Mouse (Mus musculus) lung, embryonic 14.5 days (tissue): ENCODE data around the gene Olfr44. TPM values are rescaled to one million over a fixed set of nuclear protein-coding genes. Genes with fewer than 3 reads are reported as not detected.

Source experiments
- ATAC-seq: fragments of 200-750 bp; cut with Nextera tagmentation; 2 replicates; pipeline ENCODE4 v1.8.0; 2017; ENCODE audit warnings: mild to moderate bottlenecking, moderate TSS enrichment, moderate library complexity; ENCODE audit not compliant: insufficient read depth
- DNase-seq: peaks from one replicate; pipeline ENCODE4 v3.0.0-alpha.2; 2015
- H3K27ac ChIP-seq: fragments of 300-500 bp; sonication (generic); 2 replicates; pipeline ENCODE4 v1.5.1; 2014; ENCODE audit warnings: low read depth, mild to moderate bottlenecking, moderate library complexity
- H3K27me3 ChIP-seq: fragments of 300-500 bp; sonication (generic); 2 replicates; pipeline ENCODE4 v1.6.1; 2014; ENCODE audit warnings: low read length, control low read depth; ENCODE audit not compliant: insufficient read depth
- H3K36me3 ChIP-seq: fragments of 300-500 bp; sonication (generic); 2 replicates; pipeline ENCODE4 v1.6.1; 2014; ENCODE audit warnings: control low read depth; ENCODE audit not compliant: insufficient read depth
- H3K4me1 ChIP-seq: fragments of 300-500 bp; sonication (generic); 2 replicates; pipeline ENCODE4 v1.6.1; 2014; ENCODE audit warnings: antibody characterized with exemption, control low read depth; ENCODE audit not compliant: insufficient read depth
- H3K4me2 ChIP-seq: fragments of 300-500 bp; sonication (generic); 2 replicates; pipeline ENCODE4 v1.6.1; 2014; ENCODE audit warnings: mild to moderate bottlenecking
- H3K4me3 ChIP-seq: fragments of 300-500 bp; sonication (generic); 2 replicates; pipeline ENCODE4 v1.5.1; 2014; ENCODE audit warnings: low read depth, low read length
- H3K9ac ChIP-seq: fragments of 300-500 bp; sonication (generic); 2 replicates; pipeline ENCODE4 v1.6.1; 2014
- H3K9me3 ChIP-seq: fragments of 300-500 bp; sonication (generic); 2 replicates; pipeline ENCODE4 v1.6.1; 2016; ENCODE audit warnings: low read depth, low read length, control low read depth
- CTCF ChIP-seq: IDR thresholded peaks from 2 replicates; pipeline ENCODE4 v1.5.1; 2016; ENCODE audit warnings: antibody characterized with exemption, low read depth
- WGBS: fragments of 180-500 bp; shearing (Covaris S2); extraction: QIAGEN DNeasy Blood & Tissue Kit; methylation state at CpG from one replicate; pipeline ENCODE4 v1.1.7; 2014; 5-methylcytosine and 5-hydroxymethylcytosine counted together
- polyA plus RNA-seq: library from polyadenylated mRNA; unstranded; fragments of >200 nt; fragmentation: Nextera tagmentation; extraction: Ambion mirVana; gene quantifications from 2 replicates; pipeline ENCODE4 v1.2.1, GENCODE M21; 2014

Olfr44 gene
- not detected in 2 replicates for polyA plus RNA-seq

GRCm38 (mm10) chr9:39493895-39494294, at the start of gene Olfr44:
Gene Olfr44 (minus strand): TSS chr9:39493995.
- H3K27me3 ChIP-seq, result no peaks in the 10 kb centered on the region
- no peak for DNase-seq
- no peak within 1 kb of the TSS for H3K4me2 ChIP-seq
- H3K27ac ChIP-seq, result no peak within 1 kb of the TSS
- no peaks in the 10 kb centered on the region for H3K9me3 ChIP-seq
- H3K4me3 ChIP-seq, result no peak within 1 kb of the TSS
- no peaks in the 10 kb centered on the region for H3K36me3 ChIP-seq
- no peak within 1 kb of the TSS for H3K9ac ChIP-seq
- no peaks in the 10 kb centered on the region for H3K4me1 ChIP-seq
- TF ChIP-seq CTCF, result no peak
- no peak for ATAC-seq
- WGBS, result 64% methylated on average over 2 of the region's 2 CpGs

- ATAC-seq (peak; percentile 86), DNase-seq (peak; percentile 82)
- no peaks in the 10 kb centered on the region for H3K36me3 ChIP-seq
- H3K4me1 ChIP-seq, result no peaks in the 10 kb centered on the region
- WGBS, result 46% methylated on average over 1 of the region's 1 CpGs
- TF ChIP-seq CTCF, result no peak
- no peak overlapping the region for H3K27ac ChIP-seq
- no peak overlapping the region for H3K9ac ChIP-seq
- H3K27me3 ChIP-seq, result no peaks in the 10 kb centered on the region
- no peaks in the 10 kb centered on the region for H3K9me3 ChIP-seq
- H3K4me2 ChIP-seq, result no peak overlapping the region
- no peak overlapping the region for H3K4me3 ChIP-seq
These were observed 30.0 kb upstream of the Olfr44 start for GRCm38 (mm10) chr9:39523616-39524285.

- no peak overlapping the region for H3K27ac ChIP-seq
- DNase-seq, result peak; percentile 11
These were observed 24.8 kb upstream of the Olfr44 start for GRCm38 (mm10) chr9:39518595-39518994.

GRCm38 (mm10) chr9:39515531-39515930, 21.7 kb upstream of the Olfr44 start, which contains the start of gene Olfr957:
Gene Olfr957 (minus strand): TSS chr9:39515809.
- no peak within 1 kb of the TSS for H3K9ac ChIP-seq
- H3K4me1 ChIP-seq, result no peaks in the 10 kb centered on the region
- ATAC-seq (no peak), DNase-seq (no peak)
- no peaks in the 10 kb centered on the region for H3K36me3 ChIP-seq
- H3K27me3 ChIP-seq, result no peaks in the 10 kb centered on the region
- no peak within 1 kb of the TSS for H3K27ac ChIP-seq
- TF ChIP-seq CTCF, result no peak
- H3K4me3 ChIP-seq, result no peak within 1 kb of the TSS
- no peak within 1 kb of the TSS for H3K4me2 ChIP-seq
- no peaks in the 10 kb centered on the region for H3K9me3 ChIP-seq
- WGBS, result 45% methylated on average over 3 of the region's 3 CpGs

More at GRCm38 (mm10) chr9:39518595-39518994, 24.8 kb upstream of the Olfr44 start:
- no peaks in the 10 kb centered on the region for H3K27me3 ChIP-seq
- no peak overlapping the region for H3K4me3 ChIP-seq
- H3K36me3 ChIP-seq, result no peaks in the 10 kb centered on the region
- no peaks in the 10 kb centered on the region for H3K9me3 ChIP-seq
- no peak overlapping the region for H3K4me2 ChIP-seq
- TF ChIP-seq CTCF, result no peak
- no peaks in the 10 kb centered on the region for H3K4me1 ChIP-seq
- ATAC-seq, result no peak
- H3K9ac ChIP-seq, result no peak overlapping the region

- DNase-seq (no peak), ATAC-seq (no peak)
- Histone ChIP-seq H3K27me3 (no peaks in the 10 kb centered on the region), H3K4me2 (no peak overlapping the region), H3K36me3 (no peaks in the 10 kb centered on the region), H3K4me3 (no peak overlapping the region), H3K9me3 (no peaks in the 10 kb centered on the region), H3K9ac (no peak overlapping the region), H3K27ac (no peak overlapping the region), H3K4me1 (no peaks in the 10 kb centered on the region)
- 77% methylated on average over 9 of the region's 9 CpGs for WGBS
- TF ChIP-seq CTCF, result no peak
These were observed 15.6 kb upstream of the Olfr44 start for GRCm38 (mm10) chr9:39509412-39509811.

- DNase-seq (peak; percentile 84), ATAC-seq (no peak)
- Histone ChIP-seq H3K27ac (no peak overlapping the region), H3K4me1 (no peaks in the 10 kb centered on the region), H3K4me3 (no peak overlapping the region), H3K9me3 (no peaks in the 10 kb centered on the region), H3K27me3 (no peaks in the 10 kb centered on the region), H3K36me3 (no peaks in the 10 kb centered on the region), H3K4me2 (no peak overlapping the region), H3K9ac (no peak overlapping the region)
- peak; percentile 76 for TF ChIP-seq CTCF
- WGBS, result 11% methylated on average over 6 of the region's 6 CpGs
These were observed 15.2 kb upstream of the Olfr44 start for GRCm38 (mm10) chr9:39508998-39509397.

GRCm38 (mm10) chr9:39471844-39472243, 22.0 kb downstream of the Olfr44 start, which contains the start of gene Olfr955:
Gene Olfr955 (minus strand): TSS chr9:39471944.
- H3K4me1 ChIP-seq, result no peaks in the 10 kb centered on the region
- TF ChIP-seq CTCF, result no peak

More at GRCm38 (mm10) chr9:39471844-39472243, 22.0 kb downstream of the Olfr44 start, which contains the start of gene Olfr955:
- ATAC-seq, result no peak
- H3K27me3 ChIP-seq, result no peaks in the 10 kb centered on the region
- DNase-seq, result no peak
- 47% methylated on average over 1 of the region's 1 CpGs for WGBS
- H3K4me2 ChIP-seq, result no peak within 1 kb of the TSS
- H3K4me3 ChIP-seq, result no peak within 1 kb of the TSS
- H3K36me3 ChIP-seq, result no peaks in the 10 kb centered on the region
- H3K27ac ChIP-seq, result no peak within 1 kb of the TSS
- no peak within 1 kb of the TSS for H3K9ac ChIP-seq
- no peaks in the 10 kb centered on the region for H3K9me3 ChIP-seq
